Mouse (Mus musculus): Measurements from ENCODE around the gene Wdr83.

DNA sequence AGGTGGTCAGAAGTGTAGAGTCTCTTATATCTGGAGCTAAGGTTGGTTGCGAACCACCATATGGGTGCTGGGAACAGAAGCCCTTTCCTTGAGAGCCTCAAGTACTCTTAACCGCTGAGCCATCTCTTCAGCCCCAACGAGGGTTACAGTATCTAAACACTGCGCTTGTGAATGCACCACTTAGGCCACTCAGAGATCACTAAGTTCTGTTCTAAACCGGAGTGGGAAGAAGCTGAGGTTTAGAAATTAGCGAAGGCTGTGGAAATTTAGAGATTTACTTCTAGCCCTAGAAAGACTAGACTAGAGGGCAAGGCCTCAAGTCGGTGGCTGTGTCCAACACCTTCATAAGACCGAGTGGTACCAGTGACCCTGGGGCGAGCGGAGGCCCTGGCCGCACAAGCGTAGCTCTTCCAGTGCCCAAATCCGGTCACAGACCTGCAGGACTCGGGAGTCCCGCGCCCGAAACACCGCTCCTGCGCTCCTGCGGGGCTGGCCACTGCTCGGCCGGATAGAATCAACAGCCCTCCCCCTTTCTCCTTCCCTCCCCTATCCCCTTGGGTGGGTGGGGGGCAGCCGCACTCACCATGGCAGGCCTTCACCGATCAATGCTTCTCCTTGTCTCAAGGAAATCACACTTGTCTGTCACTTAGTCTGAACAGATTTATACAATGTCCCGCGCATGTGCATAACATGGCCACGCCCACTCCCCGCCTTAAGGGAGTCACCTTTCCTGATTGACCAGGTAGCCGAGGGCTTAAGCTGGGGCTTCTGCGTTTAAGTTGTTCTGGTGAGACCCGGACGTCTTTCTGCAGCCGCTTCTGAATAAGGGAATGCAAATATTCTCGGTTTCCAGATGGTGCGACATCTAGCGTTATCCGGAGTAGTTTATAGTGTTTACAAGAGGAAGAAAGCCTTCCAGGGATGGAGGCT is 38.2 kb upstream of the Wdr83 start:
- TF ChIP-seq CTCF (IDR thresholded peaks at IDR 0.05; ENCODE audit: borderline replicate concordance, insufficient read depth, low read depth, low read length), result peak; percentile 1; the same call in 1 of the 2 replicates
- TF ChIP-seq POLR2A (IDR thresholded peaks at IDR 0.05; ENCODE audit: borderline replicate concordance, insufficient read depth, low read length), result peak; percentile 29; the same call in 1 of the 2 replicates
